Mouse (Mus musculus): Measurements from ENCODE around the gene Sit1.

GRCm38 (mm10) chr4:43481894-43482456 lies 1.6 kb downstream of the Sit1 start:
- TF ChIP-seq CTCF (IDR thresholded peaks at IDR 0.05; ENCODE audit: insufficient read depth, low read length) (no peak), POLR2A (IDR thresholded peaks at IDR 0.05; ENCODE audit: borderline replicate concordance, extremely low read depth, low read depth, low read length) (no peak)

Data from lung, adult 2 months (tissue).